Mouse (Mus musculus): ENCODE results near the gene Rabep1. TPM values are rescaled to one million over a fixed set of nuclear protein-coding genes. Genes with fewer than 3 reads are reported as not detected.
"Not testable (repeated sequence)": the region's sequence is repeated elsewhere in the genome, so short reads cannot be mapped to it uniquely, and the experiment has no call there.

Gene Rabep1
- total RNA-seq, 2 experiments from 2014 or later, result 37.6 to 39.0 TPM

DNA sequence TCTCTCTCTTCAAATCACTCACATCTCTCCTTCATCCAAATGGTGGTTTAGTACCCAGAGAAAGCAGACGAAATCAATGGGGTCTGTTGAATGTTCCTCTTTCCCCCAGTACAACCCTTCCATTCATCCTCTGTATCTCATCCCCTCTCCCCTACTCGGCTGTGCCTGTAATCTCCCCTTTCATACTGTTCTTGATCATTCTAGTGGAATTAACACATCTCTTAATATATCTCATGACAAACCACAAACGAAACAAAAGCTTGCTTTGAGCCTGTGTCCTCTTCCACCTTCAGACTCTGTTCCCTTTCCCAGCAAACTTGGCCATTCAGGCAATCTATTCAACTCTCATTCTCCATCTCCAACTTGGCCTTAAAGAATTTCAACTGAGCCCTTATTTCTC, 13.4 kb upstream of the Rabep1 start:
- no peak for DNase-seq

DNA sequence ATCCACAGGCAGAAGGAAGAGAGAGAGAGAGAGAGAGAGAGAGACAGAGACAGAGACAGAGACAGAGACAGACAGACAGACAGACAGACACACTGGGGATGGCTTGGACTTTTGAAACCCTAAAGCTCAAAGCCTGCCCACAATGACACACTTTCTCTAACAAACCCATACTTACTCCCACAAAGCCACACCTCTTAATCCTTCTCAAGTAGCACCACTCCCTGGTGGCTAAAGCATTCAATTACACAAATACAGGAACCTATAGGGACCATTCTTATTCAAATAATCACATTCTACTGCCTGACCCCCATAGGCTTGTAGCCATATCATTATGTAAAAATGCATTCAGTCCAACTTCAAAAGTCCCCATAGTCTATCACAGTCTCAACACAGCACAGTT, 11.2 kb upstream of the Rabep1 start:
- no peak for DNase-seq

DNA sequence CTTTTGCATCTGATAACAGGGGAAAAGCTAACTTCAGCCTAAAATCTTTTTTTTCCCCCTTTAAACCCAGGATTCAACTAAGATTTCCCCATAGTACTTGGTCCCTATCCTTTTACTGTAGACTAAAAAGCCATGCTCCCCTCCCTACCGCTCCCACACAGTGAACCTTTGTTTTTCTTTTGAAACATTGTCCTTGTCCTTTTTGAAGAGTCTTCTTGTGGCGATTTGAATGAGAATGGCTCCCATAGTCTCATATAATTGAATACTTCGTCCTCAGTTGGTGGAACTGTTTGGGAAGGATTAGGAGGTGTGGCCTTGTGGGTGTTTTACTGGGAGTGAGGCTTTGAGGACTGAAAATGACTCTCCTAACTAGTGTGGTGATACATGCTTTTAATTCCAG, 10.7 kb upstream of the Rabep1 start:
- DNase-seq, result no peak

DNA sequence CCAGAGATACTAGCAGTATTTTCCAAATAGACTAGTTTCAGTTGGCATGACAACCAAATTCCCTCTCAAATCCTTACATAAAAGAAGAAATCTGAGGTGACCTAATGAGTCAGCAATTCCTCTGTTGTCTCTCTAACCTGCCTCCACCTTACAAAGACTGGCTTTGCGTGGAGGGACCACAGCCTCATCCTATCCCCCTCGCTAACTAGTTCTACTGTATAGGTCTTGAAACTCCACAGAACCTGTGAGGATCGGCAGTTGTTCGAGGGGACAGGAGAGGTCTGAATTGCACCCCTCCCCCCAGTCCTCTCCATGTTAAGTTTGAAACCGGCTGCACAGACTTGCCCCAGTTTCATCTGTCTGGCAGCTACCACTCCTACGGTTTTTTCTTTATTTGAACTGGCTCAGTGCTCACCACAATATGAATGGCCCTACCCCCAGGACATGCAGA, 9.2 kb upstream of the Rabep1 start:
- DNase-seq, result no peak

DNA sequence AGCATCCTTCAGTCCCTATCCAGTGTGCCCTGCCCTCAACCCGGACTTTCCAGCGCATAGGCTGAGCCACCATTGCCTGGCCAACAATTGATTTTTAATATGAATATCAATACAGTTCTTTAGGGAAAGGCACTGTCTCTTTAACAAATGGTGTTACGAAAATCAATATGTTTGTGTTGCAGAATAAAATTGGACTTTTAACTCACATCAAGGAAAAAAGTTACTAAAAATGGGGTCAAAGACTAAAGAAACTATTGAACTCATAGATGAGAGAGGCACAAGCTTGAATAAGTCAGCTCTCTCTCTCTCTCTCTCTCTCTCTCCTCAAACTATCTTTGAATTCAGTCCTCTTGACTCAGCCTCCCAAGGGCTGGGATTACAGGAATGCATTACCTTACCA, 7.5 kb upstream of the Rabep1 start:
- DNase-seq, result no peak

DNA sequence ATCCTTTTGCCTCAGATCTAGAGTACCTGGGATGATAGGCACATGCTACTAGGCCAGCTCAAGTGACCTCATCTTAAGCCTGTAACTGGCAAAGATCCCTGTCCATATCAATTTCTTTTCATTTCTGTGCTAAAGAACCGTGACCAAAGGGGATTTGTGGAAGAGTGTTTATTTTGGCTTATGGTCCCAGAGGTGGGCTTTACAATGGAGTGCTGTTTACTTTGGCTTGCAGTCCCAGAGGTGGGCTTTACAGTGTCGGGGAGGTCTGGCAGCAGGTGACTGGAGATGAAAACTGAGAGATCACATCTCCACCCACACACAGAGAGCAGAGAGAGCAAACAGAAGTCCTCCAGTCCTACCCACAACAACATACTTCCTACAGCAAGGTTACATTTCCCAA, 6.0 kb upstream of the Rabep1 start:
- DNase-seq, result no peak

DNA sequence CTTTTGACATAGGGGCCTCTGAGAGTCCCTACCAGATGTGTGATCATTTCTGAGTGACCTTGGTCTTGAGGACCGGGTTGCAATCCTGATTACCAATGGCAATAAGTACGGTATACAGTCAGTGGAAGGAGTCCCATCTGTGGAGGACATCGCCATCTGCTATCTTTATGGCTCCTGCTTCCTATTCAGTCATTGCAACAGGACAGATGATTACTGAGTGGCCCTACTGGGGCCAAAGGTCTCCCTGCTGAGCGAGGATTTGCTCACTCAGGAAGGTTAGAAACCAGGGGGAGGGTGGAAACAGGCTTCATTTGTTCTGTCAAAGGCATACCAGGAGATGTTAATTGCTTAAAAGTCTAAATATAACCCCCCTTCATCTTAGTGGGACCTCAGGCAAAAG, 1.6 kb upstream of the Rabep1 start:
- DNase-seq, result no peak

DNA sequence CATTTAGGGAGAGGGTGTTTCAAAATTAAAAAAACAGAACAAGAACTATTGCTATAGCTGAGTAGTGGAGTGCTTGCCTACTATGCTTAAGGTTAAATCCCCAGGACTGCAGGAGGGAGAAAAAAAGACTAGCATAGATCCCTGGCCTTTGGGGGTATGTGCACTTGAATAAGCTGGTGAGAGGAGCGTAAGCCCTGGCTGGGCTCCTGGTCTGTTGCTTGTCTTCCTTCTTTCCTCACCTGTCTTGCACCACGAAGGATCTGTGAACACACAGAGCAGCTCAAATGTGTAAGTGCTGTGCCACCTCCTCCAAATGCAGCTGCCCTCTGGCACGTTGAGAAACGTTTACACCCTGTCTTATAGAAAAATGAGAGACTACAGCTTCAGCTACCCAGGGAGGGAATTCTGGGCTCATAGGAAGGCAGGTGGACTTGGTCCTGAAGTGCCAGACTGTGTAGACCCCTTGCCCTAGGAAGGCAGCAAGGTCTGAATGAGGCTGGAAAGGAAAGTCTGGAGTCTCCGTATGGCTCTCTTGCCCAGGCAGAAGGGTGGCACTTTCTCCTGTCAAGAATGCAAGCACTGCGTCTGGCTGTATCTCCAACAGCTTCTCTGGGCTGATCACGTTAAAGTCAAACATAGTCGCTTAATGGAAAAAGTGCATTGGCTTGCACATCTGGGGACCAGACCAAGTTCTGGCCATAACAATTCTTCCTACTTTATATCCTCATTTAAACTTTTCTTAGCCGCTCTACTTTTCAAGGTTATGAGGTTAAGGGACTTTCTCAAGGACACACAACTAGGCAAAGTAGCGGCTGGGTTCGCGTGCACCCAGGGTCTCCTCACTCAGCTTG, 652 bp upstream of the Rabep1 start:
- peak; percentile 9 to 48 for DNase-seq

DNA sequence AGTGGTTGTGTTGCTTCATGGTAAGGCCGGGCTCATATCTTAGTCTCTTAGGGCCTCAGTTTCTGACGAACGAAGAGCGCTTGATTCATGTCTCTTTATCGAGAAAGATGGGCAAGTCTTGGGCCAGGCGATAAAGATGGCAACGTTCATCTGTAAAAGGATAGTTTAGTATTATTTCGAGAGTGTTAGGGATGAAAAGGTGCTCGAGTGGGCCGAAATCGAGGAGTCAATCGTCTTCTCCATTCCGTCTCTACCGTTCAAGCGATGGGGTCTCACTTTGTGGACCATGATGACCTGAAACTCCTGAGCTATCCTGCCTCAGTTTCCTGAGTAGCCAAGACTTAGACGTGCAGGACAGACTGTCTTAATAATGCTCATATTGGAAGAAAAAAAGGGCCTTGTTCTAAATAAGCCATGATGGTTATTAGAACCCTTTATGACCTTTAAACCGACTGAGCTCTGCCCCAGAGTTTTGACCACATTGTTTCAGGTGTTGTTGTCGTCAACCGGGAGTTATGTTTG, 940 bp downstream of the Rabep1 start:
- DNase-seq, result no peak

DNA sequence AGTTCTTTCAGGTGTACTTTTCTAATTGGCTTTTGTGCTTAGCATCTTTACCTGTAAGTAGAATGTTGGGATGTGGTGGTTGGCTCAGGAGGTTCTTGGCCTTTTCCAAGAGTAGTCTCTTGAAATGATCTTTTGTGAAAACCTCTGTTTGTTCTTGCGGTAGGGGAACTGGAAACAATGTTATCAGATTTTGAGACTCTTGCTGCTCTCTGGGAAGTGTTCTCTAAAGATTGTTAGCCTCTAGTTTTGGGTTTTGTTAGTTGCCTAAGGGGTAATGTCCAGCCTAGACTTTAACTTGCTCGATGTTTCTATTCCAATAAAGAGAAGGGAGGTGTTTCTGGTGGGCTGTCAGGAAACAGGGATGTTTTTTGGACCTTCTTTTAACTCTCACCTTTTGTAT, 1.5 kb downstream of the Rabep1 start:
- DNase-seq, result no peak

DNA sequence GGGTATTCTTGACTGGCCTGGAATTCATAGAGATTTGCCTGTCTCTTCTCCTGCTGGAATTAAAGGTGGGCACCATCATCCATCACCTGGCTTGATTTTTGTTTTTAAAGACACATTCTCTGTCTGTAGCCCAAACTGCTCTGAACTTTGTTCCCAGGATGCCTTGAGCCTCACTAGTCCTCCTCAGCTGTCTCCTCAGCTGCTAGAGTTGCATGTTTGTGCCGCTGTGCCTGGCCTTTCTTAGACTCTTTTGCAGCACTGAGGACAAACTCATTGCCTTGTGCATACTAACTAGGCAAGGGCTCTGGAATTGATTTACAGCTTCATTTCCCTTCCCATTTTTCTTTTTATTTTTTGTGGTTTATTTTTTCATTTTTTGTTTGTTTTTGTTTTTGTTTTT, 15.8 kb downstream of the Rabep1 start:
- DNase-seq, result no peak

DNA sequence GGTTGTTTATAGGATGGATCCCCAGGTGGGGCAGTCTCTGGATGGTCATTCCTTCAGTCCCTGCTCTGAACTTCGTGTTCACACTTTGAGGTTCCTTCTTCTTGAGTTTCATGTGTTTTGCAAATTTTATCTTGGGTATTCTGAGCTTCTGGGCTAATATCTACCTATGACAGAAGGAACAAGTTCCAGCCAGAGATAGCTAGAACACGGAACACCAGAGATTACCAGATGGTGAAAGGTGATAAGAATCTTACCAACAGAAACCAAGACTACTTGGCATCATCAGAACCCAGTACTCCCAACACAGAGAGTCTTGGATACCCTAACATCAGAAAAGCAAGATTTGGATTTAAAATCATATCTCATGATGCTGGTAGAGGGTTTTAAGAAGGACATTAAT, 18.6 kb downstream of the Rabep1 start:
- DNase-seq, result not testable (repeated sequence)

DNA sequence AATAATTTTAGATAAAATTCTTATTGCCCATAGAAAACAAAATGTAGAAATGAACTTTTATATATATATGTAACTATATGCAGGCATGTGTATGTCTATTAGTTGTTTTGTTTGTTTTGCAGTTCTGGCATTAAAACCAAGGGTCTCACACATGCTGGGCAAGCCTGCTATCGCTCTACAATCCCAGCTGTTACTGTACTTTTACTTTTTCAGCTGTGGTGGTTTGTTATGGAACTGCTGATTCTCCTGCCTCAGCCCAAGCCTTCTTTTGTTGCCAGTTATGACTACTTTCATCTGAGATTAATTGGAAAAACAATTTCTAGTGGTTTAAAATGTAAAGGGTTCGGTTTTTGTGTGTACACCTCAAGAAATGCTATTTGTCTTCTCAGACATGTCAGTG, 20.6 kb downstream of the Rabep1 start:
- DNase-seq, result no peak

DNA sequence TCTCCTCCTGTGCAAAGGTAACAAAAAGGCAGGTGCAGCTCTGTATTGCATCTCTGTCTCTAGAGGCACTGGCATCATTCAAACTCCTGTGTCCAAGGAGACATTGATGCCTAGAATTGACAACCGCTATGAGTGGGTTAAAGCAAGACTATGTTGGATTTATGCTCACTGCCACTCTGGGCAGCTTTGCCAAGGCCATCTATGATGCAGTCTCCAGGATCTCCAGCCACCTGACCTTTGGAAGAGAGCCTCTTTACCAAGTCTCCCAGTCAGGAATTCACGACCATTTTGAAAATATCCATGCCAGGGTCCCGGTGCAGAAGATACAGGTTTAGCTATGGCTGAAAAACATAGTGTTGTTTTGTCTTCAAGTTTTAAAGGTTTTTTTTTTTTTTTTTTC, 24.7 kb downstream of the Rabep1 start:
- no peak for DNase-seq

DNA sequence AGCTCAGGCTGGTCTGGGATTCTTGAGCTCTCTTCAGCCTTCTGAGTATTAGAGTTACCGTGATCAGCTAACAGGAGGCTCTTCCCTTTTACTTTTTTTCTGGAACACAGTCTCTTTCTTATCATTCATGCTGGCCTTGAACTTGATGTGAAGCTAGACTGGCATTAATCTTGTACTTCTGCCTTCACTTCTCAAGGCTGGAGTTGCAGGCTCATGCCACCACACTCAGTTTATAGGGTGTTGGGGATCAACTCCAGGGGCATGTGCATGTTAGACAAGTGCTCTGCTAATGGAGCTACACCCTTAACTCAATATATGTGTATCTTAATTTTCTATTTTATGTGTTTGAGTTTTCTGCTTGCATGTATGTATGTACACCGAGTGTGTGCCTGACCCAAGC, 25.2 kb downstream of the Rabep1 start:
- no peak for DNase-seq

DNA sequence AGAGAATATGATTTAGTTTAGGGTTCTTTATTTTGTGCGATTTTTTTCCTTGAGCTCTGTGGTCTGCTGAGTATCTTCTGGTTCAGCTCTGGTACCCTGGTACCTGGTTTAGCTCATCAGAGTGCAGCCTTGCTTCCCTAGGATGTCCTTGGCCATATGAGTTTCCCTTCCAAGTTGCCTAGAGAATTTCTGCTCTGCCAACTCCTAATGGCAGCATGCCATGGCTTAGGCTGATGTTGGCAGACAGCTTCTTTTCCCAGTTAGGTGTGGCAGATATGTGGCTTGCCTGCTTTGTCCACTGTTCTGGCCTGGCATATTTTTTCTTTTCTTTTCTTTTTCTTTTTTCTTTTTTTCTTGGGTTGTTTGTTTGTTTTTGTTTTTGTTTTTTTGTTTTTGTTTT, 25.8 kb downstream of the Rabep1 start:
- DNase-seq, result peak; percentile 85 to 88

DNA sequence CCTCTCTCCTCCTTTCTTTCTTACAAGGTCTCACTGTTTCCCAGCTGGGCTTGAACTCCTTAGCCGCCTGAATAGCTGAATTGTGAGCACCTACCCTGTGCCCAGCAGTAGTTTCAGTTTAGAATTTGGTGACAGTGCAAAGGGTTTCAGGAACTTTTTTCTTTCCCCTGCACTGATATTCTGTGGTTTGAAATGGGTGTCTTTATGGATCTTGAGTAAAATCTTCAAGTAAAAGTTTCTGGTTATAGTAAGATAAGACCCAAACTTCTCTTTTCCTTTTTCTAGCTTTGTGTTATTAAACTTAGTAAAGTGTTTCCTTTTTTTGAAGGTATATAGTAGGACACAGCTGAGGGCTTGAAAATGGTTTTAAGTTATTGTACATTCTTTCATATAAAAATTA, 26.5 kb downstream of the Rabep1 start:
- DNase-seq, result no peak

DNA sequence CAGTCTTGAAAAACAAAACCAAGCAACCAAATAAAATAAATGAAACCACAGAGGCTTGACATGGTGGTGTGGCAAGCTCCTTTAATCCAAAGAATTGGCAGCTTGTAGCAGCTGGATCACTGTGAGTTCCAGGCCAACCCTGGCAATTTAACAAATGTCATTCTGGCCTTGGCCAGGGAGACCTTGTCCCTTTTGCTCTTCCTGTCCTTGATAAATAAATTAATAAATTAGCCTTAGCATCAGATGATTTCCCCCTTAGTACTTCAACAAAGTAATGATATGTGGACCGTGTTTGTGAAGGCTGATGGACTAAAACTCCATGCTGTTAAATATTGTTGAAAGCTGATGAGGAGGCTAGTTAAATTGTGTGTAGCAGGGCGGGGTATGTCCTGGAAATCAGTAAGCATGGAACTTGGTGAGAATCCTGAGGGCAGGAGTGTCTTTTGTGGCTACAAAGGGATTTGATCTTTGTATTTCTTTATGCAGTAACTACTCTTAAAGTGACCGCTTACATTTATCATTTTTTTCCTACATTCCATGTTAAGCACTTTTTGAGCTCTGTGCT, 27.3 kb downstream of the Rabep1 start:
- DNase-seq, result peak; percentile 59 to 70

DNA sequence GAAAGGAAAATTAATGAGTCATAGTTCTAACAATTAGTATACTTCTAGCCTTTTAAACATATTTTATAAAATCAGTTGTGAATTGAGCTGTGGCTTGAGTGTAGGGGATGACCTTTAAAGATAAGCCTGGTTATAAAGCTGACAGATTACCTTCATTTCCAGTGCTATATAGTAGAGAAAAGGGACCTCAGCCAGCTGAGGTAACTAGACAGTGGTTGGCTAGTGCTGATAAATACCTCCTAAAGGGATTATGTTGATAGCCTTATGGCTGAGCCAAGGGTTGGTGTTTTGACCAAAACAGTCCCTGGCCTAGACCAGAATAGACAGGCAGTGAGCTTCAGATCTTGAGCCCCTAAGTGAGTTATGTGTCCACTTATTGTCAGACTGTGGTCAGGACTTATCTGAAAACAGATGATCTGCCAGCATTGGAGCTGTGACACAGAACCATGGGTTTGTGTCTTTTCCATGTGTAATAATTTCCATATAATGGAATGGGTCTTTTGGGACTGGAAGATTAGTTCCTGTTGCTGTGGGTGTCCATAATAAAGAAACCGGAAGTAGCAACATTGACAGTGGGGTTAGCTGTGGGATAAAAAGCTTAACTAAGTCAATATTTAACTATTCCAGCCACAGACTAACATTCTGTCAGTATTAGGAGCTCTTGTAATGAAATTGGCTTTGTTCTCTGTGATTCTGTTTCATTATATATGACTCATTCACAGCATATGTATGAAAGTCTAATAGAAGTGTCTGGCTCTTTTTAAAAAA, 29.5 kb downstream of the Rabep1 start:
- DNase-seq, result peak; percentile 4 to 16

DNA sequence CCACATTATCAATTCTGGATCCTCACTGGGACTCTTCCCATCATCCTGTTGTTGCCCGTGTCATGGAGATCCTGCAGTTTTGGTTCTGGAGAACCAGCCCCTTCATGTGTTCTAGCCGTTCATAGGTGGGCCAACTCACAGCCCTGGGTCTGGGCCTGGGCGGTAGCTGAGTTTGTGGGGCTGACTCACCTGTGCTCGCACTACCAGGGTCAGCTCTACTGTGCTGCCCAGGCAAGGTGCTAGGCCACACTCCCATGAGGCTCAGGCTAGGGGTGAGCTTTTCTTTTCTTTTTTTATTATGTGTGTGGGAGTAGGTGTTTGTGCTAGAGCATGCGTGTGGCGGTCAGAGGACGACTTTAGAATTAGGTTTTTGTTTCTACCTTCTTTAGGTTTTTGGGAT, 33.1 kb downstream of the Rabep1 start:
- DNase-seq, result no peak

DNA sequence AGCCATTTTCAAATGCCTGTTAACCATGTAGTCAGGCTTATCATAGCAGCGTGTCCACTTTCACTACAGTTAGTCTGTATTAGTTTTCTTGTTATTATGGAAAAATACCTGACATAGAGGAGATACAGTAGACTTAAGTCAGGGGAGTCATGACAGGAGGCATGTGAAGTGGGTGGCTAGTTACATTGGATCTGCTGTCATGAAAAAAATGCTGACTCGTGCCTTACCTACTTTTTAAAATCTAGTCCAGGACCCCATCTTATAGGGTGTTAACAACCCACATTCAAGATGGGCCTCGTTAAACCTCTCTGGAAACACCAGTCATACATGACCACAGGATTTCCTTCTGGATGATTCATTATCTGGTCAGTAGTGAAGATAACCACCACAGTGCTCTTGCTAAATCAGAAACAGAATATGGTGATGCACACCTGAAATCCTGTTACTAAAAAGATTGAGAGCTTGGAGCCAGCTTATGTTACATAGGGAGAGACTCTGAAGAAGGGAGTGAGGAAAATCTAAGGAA, 38.4 kb downstream of the Rabep1 start:
- no peak for DNase-seq

DNA sequence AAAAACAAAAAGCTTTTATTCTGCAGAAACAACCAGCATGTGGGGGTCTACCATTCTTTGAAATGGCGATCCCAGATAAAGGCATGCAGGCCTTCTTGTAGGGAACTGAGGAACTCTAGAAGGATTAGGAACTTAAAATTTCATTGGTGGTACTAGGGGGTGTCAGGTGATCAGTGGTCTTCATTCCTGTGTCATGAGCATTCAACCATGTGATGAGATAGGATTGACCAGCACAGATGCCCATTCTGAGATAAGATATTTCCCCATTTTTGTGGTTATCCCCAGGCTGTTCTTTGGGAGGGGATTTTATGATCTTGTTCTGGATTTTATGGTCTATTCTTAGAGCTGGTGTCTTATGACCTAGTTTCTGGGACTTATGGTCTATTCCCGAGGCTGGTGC, 46.1 kb downstream of the Rabep1 start:
- DNase-seq, result no peak

DNA sequence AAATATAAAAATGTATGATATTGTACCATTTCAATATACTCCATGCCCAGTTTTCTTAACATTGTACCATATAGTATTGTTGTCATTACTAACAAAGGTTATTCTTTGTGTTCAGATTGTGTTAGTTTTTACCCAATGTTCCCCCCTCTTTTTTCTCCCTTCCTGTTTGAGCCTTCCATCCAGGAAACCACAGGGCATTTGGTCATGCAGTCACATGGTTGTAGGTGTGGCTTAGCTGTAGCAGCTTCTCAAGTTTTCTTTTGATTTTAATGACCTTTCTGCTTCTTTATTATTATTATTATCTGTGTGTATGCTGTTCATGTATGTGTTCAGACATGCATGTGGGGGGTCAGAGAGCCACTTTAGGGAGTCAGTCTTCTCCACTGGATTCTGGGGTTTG, 47.0 kb downstream of the Rabep1 start:
- DNase-seq, result no peak

Measured in heart, adult 18-20 months (tissue).